Mouse (Mus musculus) lung, postnatal 25 days (tissue): ENCODE data around the gene Exoc6.
A peak's percentile ranks its signal among the peaks of the same experiment; 100 is the strongest.

Experiments used
- DNase-seq: peaks from one replicate; pipeline ENCODE4 v3.0.0; 2022; ENCODE audit warnings: low spot score

Exoc6 gene

DNA sequence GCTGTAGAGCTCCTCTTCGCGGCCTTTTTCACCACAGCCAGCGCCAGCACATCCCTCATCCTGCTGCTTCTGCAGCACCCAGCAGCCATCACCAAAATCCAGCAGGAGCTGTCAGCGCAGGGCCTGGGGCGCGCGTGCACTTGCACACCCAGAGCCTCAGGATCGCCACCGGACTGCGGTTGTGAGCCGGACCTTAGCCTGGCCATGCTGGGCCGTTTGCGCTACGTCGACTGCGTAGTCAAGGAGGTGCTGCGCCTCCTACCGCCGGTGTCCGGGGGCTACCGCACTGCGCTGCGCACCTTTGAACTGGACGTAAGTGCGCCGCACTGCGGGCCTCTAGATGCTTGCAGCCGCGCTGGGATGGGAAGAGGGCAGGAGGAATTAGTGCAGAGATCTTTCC lies 140.5 kb downstream of the Exoc6 start:
- DNase-seq = no peak

DNA sequence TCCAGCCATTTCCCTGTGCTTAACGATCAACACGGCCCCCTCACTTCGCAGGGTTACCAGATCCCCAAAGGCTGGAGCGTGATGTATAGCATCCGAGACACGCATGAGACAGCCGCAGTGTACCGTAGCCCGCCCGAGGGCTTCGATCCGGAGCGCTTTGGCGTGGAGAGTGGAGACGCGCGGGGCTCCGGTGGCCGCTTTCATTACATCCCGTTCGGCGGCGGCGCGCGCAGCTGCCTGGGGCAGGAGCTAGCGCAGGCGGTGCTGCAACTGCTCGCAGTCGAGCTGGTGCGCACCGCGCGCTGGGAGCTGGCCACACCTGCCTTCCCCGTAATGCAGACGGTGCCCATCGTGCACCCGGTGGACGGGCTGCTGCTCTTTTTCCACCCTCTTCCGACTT lies 142.7 kb downstream of the Exoc6 start:
- DNase-seq = no peak

DNA sequence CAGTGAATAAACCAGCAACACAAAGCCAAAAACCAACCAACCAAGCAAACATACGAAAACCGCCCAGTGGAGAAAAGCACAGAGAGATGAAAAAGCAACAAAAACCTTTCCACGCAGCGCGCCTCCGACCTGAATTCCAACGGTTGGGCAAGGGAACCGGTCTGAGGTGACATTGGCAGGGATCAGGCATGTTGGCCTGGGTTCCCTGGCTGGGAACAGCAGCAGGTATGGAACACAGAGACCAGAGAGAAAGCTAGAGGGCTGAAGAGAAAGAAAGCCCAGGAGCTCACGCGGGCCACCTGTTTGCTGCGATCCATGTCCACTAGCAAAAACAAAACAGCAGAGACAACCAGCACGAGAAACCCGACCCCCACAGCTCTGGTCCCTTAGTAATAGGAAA lies 144.9 kb downstream of the Exoc6 start:
- no peak for DNase-seq

DNA sequence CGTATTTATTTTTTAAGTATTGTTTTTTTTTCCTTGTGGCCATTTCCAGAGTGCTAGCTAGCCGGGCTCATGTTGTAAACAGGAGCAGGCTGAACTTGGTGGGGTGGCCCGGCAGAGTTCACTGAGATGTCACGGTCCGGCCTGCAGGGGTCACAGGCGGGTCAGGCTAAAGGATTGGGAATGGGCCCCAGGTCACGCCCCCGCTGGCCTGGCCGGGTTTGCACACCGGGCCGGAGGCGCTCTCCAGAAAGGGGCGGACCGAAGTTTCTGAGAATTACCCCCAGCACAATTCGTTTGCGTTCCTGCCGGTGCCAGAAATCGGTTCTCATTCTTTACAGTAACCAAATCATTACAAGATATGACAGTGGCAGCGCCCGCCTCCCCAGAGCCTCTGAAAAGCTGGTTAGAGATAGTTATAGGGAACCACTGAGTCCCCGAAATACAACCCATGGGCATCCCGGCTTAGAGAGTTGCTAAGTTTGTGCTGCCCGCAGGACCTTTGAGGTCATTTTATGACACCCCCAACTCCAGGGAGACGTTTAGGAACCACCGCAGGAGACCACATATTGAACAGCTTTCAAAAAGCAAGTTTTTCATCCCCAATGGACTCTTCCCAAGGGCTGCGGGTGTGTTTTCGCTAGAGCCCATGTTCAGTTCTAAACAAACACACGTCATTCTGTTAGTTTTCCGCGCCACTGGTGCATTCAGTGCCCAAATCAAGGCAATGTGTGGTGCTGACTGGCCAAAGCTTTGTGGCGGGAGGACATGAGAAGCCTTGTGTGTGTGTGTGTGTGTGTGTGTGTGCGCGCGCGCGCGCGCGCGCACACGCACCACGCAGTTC lies 145.8 kb downstream of the Exoc6 start:
- no peak for DNase-seq

DNA sequence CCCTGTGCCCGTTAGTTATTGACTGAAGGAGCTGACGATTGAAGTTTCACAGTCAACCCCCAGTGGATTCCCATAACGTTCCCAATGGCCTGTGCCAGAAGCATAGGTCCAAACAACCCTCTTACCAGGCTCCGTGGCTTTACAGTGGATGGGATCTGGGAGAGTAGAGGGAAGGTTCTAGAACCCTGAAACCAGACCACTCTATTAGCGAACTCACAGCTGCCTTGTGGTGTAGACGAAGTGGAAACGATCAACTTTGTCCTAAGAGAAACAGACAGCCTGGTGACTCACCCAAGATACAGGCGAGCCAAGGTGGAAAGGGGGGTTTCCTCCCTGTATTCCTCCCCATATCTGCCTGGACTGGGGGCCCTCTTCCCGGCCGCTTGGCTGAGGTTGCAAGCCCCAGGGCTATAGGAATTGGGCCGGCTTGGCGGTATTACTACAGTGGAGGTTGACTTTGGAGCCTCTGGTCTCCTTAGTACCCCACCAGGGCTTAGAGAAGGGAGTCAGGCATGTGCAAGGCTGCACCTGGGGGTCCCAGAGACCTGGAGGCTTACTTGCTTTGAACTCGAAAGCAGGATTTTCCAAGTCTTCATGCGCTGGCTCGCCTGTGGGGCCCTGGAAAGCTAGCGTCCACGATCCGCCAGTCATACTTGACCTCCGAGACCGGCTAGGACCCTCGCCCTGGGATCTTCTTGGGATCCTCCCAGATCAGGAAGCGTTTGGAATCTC lies 146.6 kb downstream of the Exoc6 start:
- no peak for DNase-seq

DNA sequence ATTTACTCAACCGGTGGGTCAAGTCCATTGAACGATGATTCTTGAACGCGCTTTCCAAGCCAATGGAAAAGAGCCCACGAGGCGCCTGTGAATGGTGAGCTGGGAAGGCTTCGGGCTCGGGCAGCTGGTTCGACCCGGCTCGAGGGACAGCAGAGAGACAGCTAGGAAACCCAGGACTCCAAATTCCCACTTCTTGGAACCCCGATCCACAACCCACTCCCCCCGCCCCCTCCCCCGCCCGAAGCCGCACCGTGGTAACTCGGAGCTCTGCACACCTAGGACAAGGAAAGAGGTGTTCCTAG lies 147.1 kb downstream of the Exoc6 start:
- no peak for DNase-seq

DNA sequence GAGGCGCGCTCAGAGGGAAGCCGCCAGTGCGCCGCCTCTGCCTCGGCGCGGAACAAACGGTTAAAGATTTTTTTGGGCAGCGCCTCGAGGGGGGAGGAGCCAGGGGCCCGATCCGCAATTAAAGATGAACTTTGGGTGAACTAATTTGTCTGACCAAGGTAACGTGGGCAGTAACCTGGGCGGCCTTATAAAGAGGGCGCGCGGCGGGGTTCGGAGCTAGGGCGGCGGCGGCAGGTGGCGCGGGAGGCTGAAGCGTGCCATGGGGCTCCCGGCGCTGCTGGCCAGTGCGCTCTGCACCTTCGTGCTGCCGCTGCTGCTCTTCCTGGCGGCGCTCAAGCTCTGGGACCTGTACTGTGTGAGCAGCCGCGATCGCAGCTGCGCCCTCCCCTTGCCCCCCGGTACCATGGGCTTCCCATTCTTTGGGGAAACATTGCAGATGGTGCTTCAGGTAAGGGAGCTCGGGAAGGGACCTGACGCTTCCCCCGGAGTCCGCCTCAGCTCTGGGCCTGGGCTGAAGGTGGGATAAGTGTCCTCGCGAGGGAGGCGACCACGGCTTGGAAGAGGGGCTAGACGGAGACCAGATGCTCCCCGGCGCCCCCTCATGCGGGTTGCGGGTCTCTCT lies 147.5 kb downstream of the Exoc6 start, which contains the start of gene Cyp26a1:
Cyp26a1 (plus strand) TSS at position 148 of the 622 bp plus-strand sequence.
- no peak for DNase-seq

DNA sequence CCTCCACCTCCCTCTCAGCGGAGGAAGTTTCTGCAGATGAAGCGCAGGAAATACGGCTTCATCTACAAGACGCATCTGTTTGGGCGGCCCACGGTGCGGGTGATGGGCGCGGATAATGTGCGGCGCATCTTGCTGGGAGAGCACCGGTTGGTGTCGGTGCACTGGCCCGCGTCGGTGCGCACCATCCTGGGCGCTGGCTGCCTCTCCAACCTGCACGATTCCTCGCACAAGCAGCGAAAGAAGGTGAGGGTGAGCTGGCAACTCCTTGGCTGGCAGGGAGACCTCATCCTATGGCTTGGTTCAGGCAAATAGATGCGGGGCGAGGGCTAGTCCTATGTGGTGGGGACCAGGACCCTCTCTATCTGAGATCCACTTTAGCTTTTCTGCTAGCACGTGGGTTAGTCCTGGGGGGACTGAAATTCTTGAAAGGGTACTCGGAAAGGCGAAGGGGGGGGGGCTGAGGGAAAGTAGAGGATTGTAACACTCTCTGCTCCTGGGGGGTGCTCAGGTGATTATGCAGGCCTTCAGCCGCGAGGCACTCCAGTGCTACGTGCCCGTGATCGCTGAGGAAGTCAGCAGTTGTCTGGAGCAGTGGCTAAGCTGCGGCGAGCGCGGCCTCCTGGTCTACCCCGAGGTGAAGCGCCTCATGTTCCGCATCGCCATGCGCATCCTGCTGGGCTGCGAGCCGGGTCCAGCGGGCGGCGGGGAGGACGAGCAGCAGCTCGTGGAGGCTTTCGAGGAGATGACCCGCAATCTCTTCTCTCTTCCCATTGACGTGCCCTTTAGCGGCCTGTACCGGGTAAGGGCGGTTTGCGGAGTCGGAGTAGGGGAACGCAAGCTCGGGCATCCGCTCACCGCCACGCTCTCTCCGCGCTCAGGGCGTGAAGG lies 148.3 kb downstream of the Exoc6 start:
- DNase-seq = no peak

DNA sequence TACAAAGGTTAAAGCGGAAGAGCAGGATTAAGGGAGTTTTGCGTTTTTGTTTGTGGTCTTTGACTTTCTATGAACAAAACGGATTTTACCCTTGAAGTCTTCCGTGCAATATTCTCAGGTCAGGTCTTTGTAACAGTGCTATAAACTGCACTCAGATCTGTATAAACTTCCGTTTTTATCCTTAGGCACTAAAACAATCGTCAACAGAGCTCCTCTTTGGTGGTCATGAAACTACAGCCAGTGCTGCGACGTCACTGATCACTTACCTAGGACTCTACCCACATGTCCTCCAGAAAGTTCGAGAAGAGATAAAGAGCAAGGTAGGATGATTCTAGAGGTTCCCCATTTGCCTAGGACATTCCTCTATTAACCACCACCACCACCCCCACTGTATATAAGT lies 149.5 kb downstream of the Exoc6 start:
- no peak for DNase-seq

DNA sequence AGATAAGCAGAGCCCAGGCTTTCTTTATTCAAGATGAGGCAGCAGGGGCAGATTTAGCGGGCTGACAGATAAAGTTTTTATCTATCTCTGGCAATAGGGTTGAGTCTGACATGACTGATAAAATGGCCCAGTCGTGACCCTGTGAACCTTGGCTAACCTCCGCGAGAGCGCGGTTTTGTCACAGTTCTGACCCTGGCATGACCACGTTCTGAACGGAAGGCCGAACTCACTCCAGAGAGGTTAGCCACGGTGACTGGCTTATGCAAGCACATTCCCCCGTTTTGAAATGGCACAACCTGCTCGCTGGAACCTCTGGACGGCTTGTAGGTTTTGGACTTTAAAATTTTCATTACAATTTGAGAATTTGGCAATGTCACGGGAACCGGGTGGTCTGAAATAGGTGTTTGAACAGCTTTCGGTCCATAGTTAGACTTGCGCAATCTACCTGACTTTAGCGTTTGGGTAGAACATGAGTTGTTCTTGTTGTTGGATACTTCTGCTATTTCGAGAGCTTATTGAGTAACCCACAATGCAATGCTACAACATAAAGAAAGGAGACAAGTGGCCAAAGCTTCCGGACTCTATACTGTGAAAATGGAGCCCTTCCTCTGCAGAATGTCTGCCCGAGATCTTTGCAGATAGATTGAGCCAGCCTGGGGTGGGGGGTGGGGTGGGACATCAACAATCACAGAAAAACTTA lies 152.3 kb downstream of the Exoc6 start:
- no peak for DNase-seq

DNA sequence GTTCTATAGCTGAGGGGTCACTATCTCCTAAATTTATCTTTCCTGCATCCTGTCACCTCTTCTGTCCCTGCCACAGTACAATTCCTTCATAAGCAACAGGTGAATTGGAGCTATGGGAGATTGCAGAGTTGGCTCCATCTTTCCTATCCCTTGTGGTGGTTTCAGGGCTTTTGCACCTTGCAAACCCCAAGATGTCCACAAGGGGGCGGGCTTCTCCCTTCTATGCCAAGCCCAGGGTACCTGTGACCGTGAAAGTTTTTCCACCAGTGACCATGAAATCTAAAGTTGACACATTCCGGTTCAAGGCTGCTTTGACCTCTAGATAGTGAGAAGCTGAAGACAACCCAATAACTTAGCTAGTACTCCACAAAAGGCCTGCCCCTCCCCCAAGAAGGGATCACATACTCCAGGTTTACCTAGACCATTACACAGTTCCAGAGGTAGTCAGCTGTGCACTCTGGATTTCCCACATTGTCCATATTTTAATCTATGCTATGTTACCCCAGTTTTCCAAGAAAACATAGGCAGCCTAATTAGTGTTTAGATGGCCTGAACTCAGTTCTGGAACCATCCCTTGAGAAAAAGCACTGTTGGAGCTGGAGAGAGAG lies 153.8 kb downstream of the Exoc6 start:
- DNase-seq = peak; percentile 46

DNA sequence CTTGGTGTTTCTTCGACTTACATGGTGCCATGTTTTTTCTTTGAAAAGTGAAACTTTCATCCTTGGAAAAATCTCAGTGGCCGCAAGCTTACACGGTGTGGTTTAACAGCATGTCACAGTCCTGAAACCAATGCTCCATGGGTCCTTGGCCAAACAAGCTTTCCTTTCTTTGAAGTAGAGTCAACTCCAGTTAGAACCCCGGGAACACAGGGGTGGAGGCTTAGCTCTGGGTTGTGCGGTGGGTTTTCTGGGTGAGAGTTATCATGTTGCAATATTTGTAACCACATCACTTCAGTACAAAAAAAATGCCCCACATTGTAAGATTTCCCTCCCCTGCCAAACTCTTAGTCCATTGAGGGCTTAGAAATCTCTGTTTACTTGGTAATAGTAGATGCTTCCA lies 155.5 kb downstream of the Exoc6 start:
- DNase-seq = no peak

DNA sequence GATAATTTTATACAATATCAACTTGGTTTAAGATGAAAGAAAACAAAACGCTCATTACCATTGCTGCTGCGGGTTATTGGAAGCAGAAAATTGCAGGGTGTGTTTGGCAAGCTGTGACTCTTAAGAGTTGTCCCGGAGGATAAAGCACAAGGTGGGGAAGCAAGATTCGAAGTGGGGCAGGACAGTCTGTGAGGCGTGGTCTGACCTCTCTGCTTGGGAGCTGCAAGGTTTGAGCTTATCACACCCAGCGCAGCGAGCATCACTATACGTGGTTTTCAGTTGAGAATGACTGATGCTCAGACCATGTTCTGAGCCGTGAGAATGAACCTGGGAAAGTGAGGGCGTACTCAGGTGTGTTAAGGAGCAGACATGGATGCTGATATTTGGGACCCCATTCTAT lies 164.5 kb downstream of the Exoc6 start:
- no peak for DNase-seq

DNA sequence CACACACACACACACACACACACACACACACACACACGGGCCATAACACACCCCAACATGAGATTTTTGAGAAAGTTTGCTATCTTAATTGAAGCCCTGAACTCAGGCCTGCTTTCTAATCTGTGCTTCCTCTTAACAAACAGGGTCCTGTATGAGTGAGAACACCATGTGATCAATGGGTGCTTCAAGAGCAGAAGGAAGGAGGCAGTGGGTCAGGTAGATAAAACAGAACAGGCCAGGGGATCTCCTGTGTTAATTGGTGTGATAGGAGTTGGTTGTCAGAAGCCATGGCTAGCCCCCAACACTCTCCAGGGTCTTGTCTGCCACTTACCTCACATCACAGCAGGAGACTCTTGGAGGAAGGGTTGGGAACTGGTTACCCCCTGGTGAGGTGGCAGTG lies 165.8 kb downstream of the Exoc6 start:
- DNase-seq = no peak

DNA sequence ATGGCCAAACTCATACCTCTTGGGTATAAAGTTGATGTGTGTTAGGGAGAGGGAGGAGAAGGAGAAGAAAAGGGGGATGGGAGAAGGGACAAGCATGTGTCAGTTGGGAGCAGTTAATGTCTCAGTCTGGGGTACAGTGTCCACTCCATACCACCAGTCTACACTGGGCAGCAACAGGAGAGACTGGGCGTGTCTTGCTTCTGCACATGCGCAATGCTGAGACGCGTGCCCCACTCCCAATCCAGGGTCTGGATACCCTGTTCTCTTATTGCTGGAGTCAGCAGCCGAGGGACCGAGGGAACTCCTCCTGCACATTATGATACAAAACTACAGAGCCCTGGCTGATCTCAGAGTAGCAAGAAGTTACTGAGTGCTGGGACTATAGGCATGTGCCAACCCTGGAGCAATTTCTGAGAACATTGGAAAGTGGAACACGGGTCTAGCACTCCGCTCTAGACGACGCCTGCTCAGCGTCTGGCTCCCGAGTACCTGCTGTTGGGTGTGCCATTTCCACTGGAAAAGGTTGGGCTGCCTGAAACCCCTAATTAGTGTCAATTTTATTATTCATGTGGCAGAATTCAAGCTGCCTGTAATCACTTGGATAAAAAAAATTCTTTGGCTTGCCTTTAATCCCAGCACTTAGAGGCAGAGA lies 166.4 kb downstream of the Exoc6 start:
- DNase-seq = no peak

DNA sequence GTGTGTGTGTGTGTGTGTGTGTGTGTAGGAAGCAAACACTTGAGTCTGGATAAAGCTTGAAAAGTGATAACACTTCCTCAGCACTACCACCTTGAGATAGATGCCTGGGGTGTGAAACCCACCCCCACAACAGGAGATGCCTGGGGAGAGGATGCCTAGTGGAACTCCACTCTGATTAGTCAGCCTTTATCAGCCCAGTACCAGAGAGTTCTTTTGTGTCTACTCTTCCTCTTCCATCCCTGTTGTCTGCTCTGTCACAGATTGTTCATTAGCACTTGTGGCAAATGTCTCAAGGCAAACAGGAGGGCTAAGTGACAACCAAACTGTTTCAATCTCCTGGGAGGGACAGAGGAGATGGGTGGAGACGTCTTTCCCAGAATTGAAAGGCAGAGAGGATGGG lies 168.9 kb downstream of the Exoc6 start:
- DNase-seq = no peak

DNA sequence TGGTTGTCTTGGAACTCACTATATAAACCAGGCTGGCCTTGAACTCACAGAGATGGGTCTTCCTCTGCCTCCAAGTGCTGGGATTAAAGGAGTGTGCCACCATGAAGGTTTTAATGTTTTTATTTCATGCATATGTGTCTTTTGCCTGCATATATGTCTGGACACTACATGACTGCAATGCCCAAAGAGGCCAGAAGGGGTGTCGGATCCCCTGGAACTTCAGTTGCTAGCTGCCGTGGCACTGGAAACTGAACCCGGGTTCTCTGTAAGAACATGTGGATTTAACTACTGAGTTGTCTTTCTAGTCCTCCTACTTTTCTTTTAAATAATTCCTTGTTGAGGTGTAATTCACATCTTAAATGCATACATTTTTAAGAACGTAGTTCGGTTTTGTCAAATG lies 174.4 kb downstream of the Exoc6 start:
- no peak for DNase-seq

DNA sequence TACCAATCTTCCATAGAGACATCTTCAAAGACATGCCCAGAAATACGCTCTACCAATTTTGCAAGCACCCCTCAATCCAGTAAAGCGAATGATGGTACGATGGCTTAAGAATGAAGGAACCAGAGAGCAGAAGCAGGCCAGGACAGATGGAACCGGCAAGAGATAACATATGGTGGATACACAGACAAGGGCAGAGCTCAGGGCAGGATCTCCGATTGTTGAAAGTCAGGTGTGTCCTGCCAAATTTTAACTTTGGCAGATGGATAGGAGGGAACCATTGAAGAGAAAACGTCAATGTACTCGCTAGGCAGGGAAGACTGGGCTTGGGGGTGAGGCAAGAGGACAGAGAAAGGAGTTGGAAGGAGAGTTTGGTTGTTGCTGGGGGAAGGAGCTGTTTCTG lies 176.4 kb downstream of the Exoc6 start:
- no peak for DNase-seq

DNA sequence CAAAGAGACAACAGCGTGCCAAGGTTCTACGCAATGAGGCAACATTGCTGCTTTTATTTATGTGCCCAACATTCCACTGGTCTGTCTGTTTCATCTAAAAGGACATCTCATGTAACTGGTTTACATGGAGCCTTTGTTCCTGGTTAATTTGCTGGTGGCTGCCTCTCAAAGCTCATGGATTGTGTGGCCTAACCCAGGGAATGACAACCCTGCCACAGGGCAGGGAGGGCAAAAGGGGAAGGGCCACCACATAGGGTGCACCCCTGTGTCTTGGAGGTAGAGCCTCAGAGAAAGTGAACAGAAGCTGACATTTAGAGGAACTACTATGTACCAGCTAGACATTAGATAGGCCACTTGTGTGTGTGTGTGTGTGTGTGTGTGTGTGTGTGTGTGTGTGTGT lies 177.1 kb downstream of the Exoc6 start:
- no peak for DNase-seq
